Mouse (Mus musculus): ENCODE results near the gene Gzmk. TPM values are rescaled to one million over a fixed set of nuclear protein-coding genes. Genes with fewer than 3 reads are reported as not detected.

Gzmk gene
- polyA plus RNA-seq, 1 experiment from 2014 or later = not detected

DNA sequence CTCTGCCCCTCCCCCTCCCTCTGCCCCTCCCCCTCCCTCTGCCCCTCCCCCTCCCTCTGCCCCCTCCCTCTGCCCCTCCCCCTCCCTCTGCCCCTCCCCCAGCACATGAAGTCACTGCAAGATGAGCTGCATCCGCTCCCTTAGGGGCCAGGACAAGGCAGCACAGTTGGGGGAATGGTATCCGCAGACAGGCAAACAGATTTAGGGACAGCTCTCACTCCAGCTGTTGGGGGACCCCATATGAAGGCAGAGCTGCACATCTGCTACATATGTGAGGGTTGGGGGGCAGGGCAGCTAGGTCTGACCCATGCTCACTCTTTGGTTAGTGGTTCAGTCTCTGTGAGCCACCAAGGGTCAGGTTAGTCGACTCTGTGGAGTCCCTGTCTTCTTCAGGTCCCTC, 26.4 kb downstream of the Gzmk start:
- Histone ChIP-seq H3K27ac (no peak overlapping the region), H3K9me3 (no peaks in the 10 kb centered on the region), H3K4me1 (replicated peaks) (peaks cover 11% of the 10 kb centered on the region), H3K36me3 (no peaks in the 10 kb centered on the region), H3K27me3 (ENCODE audit: insufficient read depth, poor library complexity, severe bottlenecking) (no peaks in the 10 kb centered on the region), H3K4me3 (no peak overlapping the region)
- no peak for DNase-seq (ENCODE audit: low spot score)
- WGBS = 63% methylated on average over 3 of the region's 3 CpGs

DNA sequence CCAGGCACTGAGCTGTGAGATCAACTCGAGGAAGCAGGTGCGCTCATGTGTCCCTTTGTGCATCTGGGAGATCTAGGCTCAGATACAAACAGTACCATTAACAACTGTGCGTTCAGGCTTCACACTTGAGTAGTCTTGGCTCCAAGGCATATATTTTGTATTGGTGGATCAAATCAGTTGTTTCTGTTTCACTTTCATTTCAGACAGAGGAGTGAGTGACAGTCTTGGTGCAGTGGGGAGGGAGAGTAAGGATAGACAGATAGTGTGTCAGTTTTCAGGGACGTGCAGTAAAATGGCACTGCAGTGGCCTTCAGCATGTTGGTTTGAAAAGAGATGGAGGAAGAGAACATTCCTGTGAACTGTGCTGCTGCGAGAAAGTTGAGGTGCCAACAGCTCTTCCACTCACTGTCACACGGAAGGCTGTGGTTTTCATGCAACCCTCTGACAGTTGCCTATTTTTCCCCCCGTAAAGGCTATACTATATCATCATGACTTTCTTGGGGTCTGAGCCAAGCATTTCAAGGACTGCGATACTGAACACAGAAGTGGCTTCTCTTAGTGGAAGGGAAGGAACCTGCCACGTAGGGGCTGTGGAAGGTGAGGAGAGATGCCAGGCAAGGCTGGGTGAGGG, 27.7 kb downstream of the Gzmk start:
- no peaks in the 10 kb centered on the region for H3K9me3 ChIP-seq
- 86% methylated on average over 9 of the region's 9 CpGs for WGBS

DNA sequence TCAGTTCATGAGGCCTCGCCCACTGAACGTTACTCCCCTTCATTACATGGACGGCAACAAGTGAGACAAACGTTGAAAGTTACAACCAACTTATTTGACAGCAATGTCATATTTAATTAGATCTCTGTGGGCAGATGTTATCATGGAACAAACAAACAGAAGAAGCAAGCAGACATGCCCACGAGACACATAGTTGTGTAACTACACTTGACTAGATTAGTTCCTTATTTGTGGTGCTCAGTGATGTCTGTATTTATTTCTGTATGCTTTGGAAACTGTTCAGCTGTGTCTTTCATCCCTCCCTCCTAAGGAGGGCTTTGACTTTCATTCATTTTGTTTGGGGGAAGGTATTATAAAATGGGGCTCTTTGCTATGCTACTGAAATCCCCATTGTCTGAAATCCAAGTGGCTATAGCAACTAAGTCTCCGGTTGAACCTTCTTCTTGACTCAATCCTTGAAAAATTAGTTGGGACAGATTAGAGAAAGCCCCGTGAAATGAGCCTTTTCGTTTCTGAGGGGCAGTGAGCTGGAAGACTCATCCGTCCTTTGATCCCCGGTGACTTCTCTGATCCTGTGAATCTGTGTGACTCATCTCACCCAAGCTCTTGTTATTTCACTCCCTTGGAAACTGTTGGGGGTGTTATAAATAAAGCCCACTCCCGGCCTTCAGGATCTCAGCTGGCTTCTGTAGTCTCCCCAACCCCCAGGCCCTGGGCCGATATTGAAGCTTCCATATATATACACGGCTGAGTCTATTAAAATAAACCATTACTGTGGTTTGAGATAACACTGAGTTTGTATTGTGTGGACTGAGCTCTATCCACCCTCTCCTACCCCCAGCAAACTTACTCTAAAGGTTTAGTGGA, 28.7 kb downstream of the Gzmk start:
- WGBS = 65% methylated on average over 13 of the region's 13 CpGs
- no peaks in the 10 kb centered on the region for H3K36me3 ChIP-seq
- no peaks in the 10 kb centered on the region for H3K9me3 ChIP-seq
- H3K27ac ChIP-seq = no peak overlapping the region
- H3K27me3 ChIP-seq (ENCODE audit: insufficient read depth, poor library complexity, severe bottlenecking) = no peaks in the 10 kb centered on the region
- no peak overlapping the region for H3K4me3 ChIP-seq
- no peak for DNase-seq (ENCODE audit: low spot score)
- H3K4me1 ChIP-seq (replicated peaks) = peaks cover 11% of the 10 kb centered on the region

More for the DNA sequence above, 27.7 kb downstream of the Gzmk start:
- Histone ChIP-seq H3K4me1 (replicated peaks) (peaks cover 11% of the 10 kb centered on the region), H3K36me3 (no peaks in the 10 kb centered on the region), H3K27ac (no peak overlapping the region), H3K4me3 (no peak overlapping the region), H3K27me3 (ENCODE audit: insufficient read depth, poor library complexity, severe bottlenecking) (no peaks in the 10 kb centered on the region)
- no peak for DNase-seq (ENCODE audit: low spot score)

DNA sequence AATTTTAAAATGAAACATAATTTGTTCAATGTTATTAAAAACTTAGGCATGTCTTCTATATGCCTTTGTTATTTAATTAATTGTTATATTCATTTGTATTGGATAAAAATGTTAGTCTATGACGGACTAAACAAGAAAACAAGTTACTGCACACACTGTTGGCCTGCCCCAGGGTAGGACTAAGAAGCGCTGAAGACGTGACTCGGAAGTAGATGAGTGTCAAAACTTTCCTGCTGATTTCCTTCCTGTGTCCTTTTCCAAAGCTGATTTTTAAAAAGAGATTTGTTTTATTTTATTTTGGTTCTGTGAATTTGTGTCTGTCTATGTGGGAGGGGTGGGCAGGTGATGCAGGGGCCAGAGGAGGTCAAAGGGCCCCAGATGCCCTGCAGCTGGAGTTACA, 42.0 kb downstream of the Gzmk start:
- Histone ChIP-seq H3K36me3 (no peaks in the 10 kb centered on the region), H3K27me3 (ENCODE audit: insufficient read depth, poor library complexity, severe bottlenecking) (no peaks in the 10 kb centered on the region), H3K4me3 (no peak overlapping the region), H3K9me3 (peaks cover 8% of the 10 kb centered on the region; the same call in 1 of the 2 replicates), H3K27ac (no peak overlapping the region), H3K4me1 (replicated peaks) (no peaks in the 10 kb centered on the region)
- 87% methylated on average over 4 of the region's 4 CpGs for WGBS
- no peak for DNase-seq (ENCODE audit: low spot score)

DNA sequence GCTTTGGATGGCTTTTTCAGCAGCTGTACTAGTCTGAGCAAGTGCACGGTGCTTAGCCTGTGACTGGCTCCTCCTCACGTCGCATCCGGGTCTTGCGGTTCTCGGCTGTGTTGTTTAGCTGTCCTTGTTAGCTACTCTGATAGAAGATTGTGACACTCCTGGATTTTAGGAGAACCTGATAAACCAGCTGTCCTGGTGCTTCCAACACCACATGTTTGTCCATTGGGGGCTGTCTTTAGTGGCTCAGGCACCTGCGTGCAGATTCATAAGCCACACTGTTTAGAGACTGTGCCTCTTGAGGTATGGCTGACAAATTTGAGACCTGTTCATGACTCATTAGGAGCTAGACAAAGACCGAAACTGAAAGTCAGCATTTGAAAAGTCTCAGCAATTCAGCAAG, 42.4 kb downstream of the Gzmk start:
- no peak overlapping the region for H3K27ac ChIP-seq
- WGBS = 88% methylated on average over 8 of the region's 8 CpGs
- no peak overlapping the region for H3K4me3 ChIP-seq
- H3K27me3 ChIP-seq (ENCODE audit: insufficient read depth, poor library complexity, severe bottlenecking) = no peaks in the 10 kb centered on the region
- H3K36me3 ChIP-seq = no peaks in the 10 kb centered on the region
- DNase-seq (ENCODE audit: low spot score) = no peak
- peaks cover 4% of the 10 kb centered on the region; the same call in 1 of the 2 replicates for H3K9me3 ChIP-seq
- no peaks in the 10 kb centered on the region for H3K4me1 ChIP-seq (replicated peaks)

DNA sequence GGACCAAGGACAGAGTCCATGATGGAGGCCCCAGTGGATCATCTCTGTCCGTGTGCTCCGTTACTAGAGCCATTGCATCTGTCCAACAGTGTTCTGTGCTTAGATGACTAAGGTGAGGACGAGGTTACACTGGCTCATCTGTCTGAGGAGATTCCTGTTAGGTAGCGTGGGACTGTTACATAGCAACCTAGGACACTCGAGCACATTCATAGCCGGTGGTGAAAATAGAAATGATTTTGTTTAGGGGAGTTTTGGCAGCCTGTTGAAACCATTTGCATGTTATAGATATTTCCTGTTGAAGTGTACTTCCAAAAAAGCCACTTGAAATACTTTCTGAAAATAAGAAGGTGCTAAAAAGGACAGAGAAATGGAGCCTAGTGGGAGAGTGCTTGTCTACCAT, 51.5 kb downstream of the Gzmk start:
- 91% methylated on average over 6 of the region's 6 CpGs for WGBS
- H3K4me1 ChIP-seq (replicated peaks) = no peaks in the 10 kb centered on the region
- no peaks in the 10 kb centered on the region for H3K9me3 ChIP-seq
- H3K4me3 ChIP-seq = no peak overlapping the region
- no peak for DNase-seq (ENCODE audit: low spot score)
- H3K36me3 ChIP-seq = no peaks in the 10 kb centered on the region
- no peaks in the 10 kb centered on the region for H3K27me3 ChIP-seq (ENCODE audit: insufficient read depth, poor library complexity, severe bottlenecking)
- H3K27ac ChIP-seq = no peak overlapping the region

GRCm38 (mm10) chr13:113170256-113170655, 55.5 kb downstream of the Gzmk start:
- Histone ChIP-seq H3K9me3 (no peaks in the 10 kb centered on the region), H3K4me1 (replicated peaks) (no peaks in the 10 kb centered on the region), H3K27ac (no peak overlapping the region), H3K27me3 (ENCODE audit: insufficient read depth, poor library complexity, severe bottlenecking) (no peaks in the 10 kb centered on the region), H3K36me3 (no peaks in the 10 kb centered on the region), H3K4me3 (no peak overlapping the region)
- DNase-seq (ENCODE audit: low spot score) = no peak

- Histone ChIP-seq H3K4me3 (no peak overlapping the region), H3K36me3 (no peaks in the 10 kb centered on the region), H3K4me1 (replicated peaks) (no peaks in the 10 kb centered on the region), H3K27ac (no peak overlapping the region), H3K27me3 (ENCODE audit: insufficient read depth, poor library complexity, severe bottlenecking) (no peaks in the 10 kb centered on the region), H3K9me3 (no peaks in the 10 kb centered on the region)
- no peak for DNase-seq (ENCODE audit: low spot score)
- 81% methylated on average over 9 of the region's 9 CpGs for WGBS
These were observed 57.6 kb downstream of the Gzmk start for GRCm38 (mm10) chr13:113168018-113168534.

GRCm38 (mm10) chr13:113164252-113165005, 61.3 kb downstream of the Gzmk start:
- Histone ChIP-seq H3K4me1 (replicated peaks) (no peaks in the 10 kb centered on the region), H3K4me3 (no peak overlapping the region), H3K27me3 (ENCODE audit: insufficient read depth, poor library complexity, severe bottlenecking) (no peaks in the 10 kb centered on the region), H3K9me3 (no peaks in the 10 kb centered on the region), H3K27ac (no peak overlapping the region), H3K36me3 (no peaks in the 10 kb centered on the region)
- 93% methylated on average over 5 of the region's 5 CpGs for WGBS
- no peak for DNase-seq (ENCODE audit: low spot score)

GRCm38 (mm10) chr13:113151556-113151955, 74.2 kb downstream of the Gzmk start:
- no peaks in the 10 kb centered on the region for H3K27me3 ChIP-seq (ENCODE audit: insufficient read depth, poor library complexity, severe bottlenecking)
- no peak overlapping the region for H3K27ac ChIP-seq
- DNase-seq (ENCODE audit: low spot score) = no peak
- no peaks in the 10 kb centered on the region for H3K9me3 ChIP-seq
- WGBS = 80% methylated on average over 4 of the region's 4 CpGs
- no peak overlapping the region for H3K4me3 ChIP-seq
- H3K36me3 ChIP-seq = no peaks in the 10 kb centered on the region
- H3K4me1 ChIP-seq (replicated peaks) = no peaks in the 10 kb centered on the region

DNA sequence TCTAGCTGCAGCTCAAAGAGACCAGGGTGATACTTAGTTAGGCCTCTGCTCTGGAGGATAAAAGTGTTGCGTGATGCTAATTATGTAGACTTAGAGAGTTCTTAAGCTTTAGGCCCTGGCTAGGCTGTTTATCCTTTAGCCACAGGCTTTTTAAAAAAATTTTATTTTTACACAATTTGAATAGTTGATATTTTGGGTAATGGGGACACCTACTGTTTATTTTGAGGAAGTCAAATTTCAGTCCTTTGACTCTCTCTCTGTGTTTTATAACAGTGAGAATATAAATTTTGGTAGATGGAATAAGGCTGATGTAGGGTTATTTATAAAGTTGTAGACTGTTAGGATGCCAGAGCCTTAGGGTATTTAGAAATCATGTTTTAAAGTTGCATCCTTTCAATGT, 86.1 kb downstream of the Gzmk start:
- no peaks in the 10 kb centered on the region for H3K9me3 ChIP-seq
- 92% methylated on average over 1 of the region's 1 CpGs for WGBS
- H3K27me3 ChIP-seq (ENCODE audit: insufficient read depth, poor library complexity, severe bottlenecking) = no peaks in the 10 kb centered on the region
- H3K27ac ChIP-seq = no peak overlapping the region
- no peaks in the 10 kb centered on the region for H3K4me1 ChIP-seq (replicated peaks)
- DNase-seq (ENCODE audit: low spot score) = no peak
- H3K4me3 ChIP-seq = no peak overlapping the region
- H3K36me3 ChIP-seq = no peaks in the 10 kb centered on the region

DNA sequence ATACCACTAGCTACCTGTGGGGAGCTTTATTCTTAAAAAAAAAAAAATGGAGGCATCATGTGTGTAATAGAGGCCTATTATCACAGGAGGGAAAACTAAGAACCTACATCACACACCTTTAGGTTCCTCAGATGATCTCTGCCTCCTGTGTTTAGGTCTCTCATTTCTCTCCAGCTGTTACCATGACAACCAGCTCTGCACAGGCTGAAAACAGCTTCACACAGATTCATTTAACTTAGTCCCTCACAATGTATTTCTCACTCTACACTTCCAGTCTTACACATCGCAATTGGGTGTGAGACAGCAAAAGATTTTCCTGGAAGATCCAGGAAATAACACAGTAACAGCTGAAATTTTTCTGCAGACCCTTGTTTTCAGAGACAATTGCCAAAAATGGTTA, 95.7 kb downstream of the Gzmk start:
- no peak for DNase-seq (ENCODE audit: low spot score)
- H3K36me3 ChIP-seq = no peaks in the 10 kb centered on the region
- WGBS = 89% methylated on average over 1 of the region's 1 CpGs
- no peaks in the 10 kb centered on the region for H3K4me1 ChIP-seq (replicated peaks)
- no peaks in the 10 kb centered on the region for H3K27me3 ChIP-seq (ENCODE audit: insufficient read depth, poor library complexity, severe bottlenecking)
- H3K9me3 ChIP-seq = no peaks in the 10 kb centered on the region
- H3K27ac ChIP-seq = no peak overlapping the region
- H3K4me3 ChIP-seq = no peak overlapping the region
